Mouse (Mus musculus) olfactory bulb, adult 2 months (tissue): Measurements from ENCODE around the gene Scai.

Experiments
- CTCF ChIP-seq: fragments of 200-500 bp; IDR thresholded peaks from 2 replicates; pipeline ENCODE4 v1.5.1; 2012; ENCODE audit warnings: low read depth, mild to moderate bottlenecking, low read length, moderate library complexity; ENCODE audit not compliant: insufficient read depth
- POLR2A ChIP-seq: fragments of 200-500 bp; IDR thresholded peaks from 2 replicates; pipeline ENCODE4 v1.6.1; 2012; ENCODE audit warnings: mild to moderate bottlenecking, low read depth, low read length, moderate library complexity; ENCODE audit not compliant: insufficient read depth

- TF ChIP-seq CTCF (no peak), POLR2A (no peak)
Observed at GRCm38 (mm10) chr2:39114093-39114492, 76.4 kb downstream of the Scai start.
